Mouse (Mus musculus) ES-E14 (cell line): ENCODE measurements around the gene Aldh3b3. TPM values are rescaled to one million over a fixed set of nuclear protein-coding genes. Genes with fewer than 3 reads are reported as not detected.

ENCODE experiments used
- DNase-seq: peaks from one replicate; pipeline ENCODE4 v3.0.0-alpha.2; 2013; ENCODE audit warnings: low read depth, low spot score
- H3K27ac ChIP-seq: 2 replicates; pipeline ENCODE4 v1.5.1; 2012; ENCODE audit warnings: low read depth, mild to moderate bottlenecking, low read length, moderate library complexity, mixed read lengths; ENCODE audit not compliant: poor library complexity, insufficient read depth, severe bottlenecking
- H3K36me3 ChIP-seq: 2 replicates; pipeline ENCODE4 v1.6.1; 2012; ENCODE audit warnings: mild to moderate bottlenecking, low read length, moderate library complexity, mixed read lengths; ENCODE audit not compliant: control insufficient read depth, poor library complexity, insufficient read depth, severe bottlenecking
- H3K4me1 ChIP-seq, 2 experiments: fragments of 150-350 bp in 1 of 2; sonication (generic) in 1 of 2; 2 replicates each; pipeline ENCODE4 v1.6.1; 2012; ENCODE audit warnings: low read length in 2 of 2, mild to moderate bottlenecking in 1 of 2, mixed read lengths in 1 of 2; ENCODE audit not compliant: control insufficient read depth in 2 of 2, insufficient read depth in 2 of 2, poor library complexity in 1 of 2
- H3K4me3 ChIP-seq, 2 experiments: fragments of 150-350 bp in 1 of 2; sonication (generic) in 1 of 2; 2 replicates each; pipeline ENCODE4 v1.5.1; 2012; ENCODE audit warnings: low read length in 2 of 2, low read depth in 1 of 2, mild to moderate bottlenecking in 1 of 2, mixed read lengths in 1 of 2; ENCODE audit not compliant: insufficient read depth in 1 of 2, poor library complexity in 1 of 2, severe bottlenecking in 1 of 2
- H3K9ac ChIP-seq: 2 replicates; pipeline ENCODE4 v1.6.1; 2012; ENCODE audit warnings: low read depth, mild to moderate bottlenecking, low read length, mixed read lengths; ENCODE audit not compliant: poor library complexity, insufficient read depth, severe bottlenecking
- H3K9me3 ChIP-seq: fragments of 150-350 bp; sonication (generic); 2 replicates; pipeline ENCODE4 v1.6.1; 2012; ENCODE audit warnings: low read depth, mild to moderate bottlenecking, low read length; ENCODE audit not compliant: control insufficient read depth, insufficient read depth
- CHD2 ChIP-seq: IDR thresholded peaks from 2 replicates; pipeline ENCODE4 v1.6.1; 2014; ENCODE audit warnings: mild to moderate bottlenecking, low read depth, low read length, inconsistent platforms
- HCFC1 ChIP-seq: IDR thresholded peaks from 2 replicates; pipeline ENCODE4 v1.6.1; 2012; ENCODE audit warnings: low read length, inconsistent platforms, borderline replicate concordance; ENCODE audit not compliant: insufficient read depth
- MAFK ChIP-seq: IDR thresholded peaks from 2 replicates; pipeline ENCODE4 v1.6.1; 2014; ENCODE audit warnings: mild to moderate bottlenecking, low read depth, low read length, inconsistent platforms; ENCODE audit not compliant: insufficient read depth
- ZC3H11A ChIP-seq: IDR thresholded peaks from 2 replicates; pipeline ENCODE4 v1.6.1; 2012; ENCODE audit warnings: low read depth, mild to moderate bottlenecking, inconsistent platforms, low read length, borderline replicate concordance
- ZNF384 ChIP-seq: IDR thresholded peaks from 2 replicates; pipeline ENCODE4 v1.6.1; 2012; ENCODE audit warnings: low read depth, low read length, inconsistent platforms
- in situ Hi-C, 2 experiments: fragments of 600-800 bp; cut with MboI; formaldehyde crosslinking; loops; one replicate each; pipeline ENCODE4 v1.15.1; 2025; ENCODE audit warnings: low sequenced_read_pairs in 2 of 2, inconsistent platforms in 1 of 2; ENCODE audit not compliant: unreplicated experiment in 2 of 2
- total RNA-seq: library from RNA; depleted of rRNA; stranded (reverse); fragments of 300-350 nt; gene quantifications from 2 replicates; pipeline ENCODE4 v1.2.3, GENCODE M21; 2012; rRNA removed

Aldh3b3 gene
- not detected in 2 replicates for total RNA-seq

DNA sequence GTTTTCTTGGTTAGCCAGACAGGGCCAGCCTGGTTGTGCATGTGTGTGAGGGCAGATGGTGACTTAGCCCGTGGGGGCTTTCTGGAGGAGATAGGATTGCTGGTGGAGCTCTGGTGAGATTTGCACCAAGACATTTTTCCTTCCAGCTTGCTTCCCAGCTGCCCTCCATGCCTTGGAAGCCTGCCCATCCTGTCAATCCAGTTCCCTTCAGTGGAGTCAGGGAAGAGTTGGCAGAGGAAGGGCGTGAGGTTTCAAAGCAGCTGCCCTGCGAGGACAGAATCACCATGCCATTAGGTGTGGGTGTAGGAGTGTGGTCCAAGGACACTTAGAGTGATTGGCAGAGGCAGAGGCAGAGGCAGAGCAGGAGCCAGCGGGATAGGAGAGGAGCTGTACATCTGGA is at the start of gene Aldh3b3:
Aldh3b3 (plus strand) TSS at position 176 of the 400 bp plus-strand sequence.
- Histone ChIP-seq H3K4me1 (no peaks in the 10 kb centered on the region), H3K9me3 (no peaks in the 10 kb centered on the region), H3K36me3 (no peaks in the 10 kb centered on the region), H3K4me3 (no peak within 1 kb of the TSS), H3K9ac (no peak within 1 kb of the TSS), H3K27ac (peak within 1 kb of the TSS; percentile 5; the same call in 1 of the 2 replicates)
- DNase-seq = no peak
- no peak for TF ChIP-seq CHD2
- no peak for TF ChIP-seq MAFK
- TF ChIP-seq ZC3H11A = no peak
- TF ChIP-seq HCFC1 = no peak
- no peak for TF ChIP-seq ZNF384
- in situ Hi-C loops = no loop called here

DNA sequence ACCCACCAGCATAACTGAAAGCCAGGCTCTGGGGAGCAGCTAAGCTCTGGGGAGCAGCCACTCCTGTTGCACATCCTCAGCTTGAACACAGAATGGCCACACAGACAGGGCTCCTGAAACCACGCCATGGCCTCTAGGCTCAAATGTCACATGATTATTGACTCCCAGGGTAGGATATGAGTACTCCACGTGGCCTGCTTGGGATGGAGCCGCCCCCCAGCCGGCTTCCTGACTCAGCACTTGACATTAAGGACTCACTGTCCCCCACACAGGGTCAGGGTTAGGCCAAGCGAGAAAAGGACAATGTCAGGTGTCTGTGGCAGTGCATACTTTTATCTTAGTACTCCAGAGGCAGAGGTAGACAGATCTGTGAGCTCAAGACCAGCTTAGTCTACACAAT is 48.2 kb upstream of the Aldh3b3 start:
- DNase-seq = no peak
- no peak overlapping the region for H3K4me3 ChIP-seq
- no peak overlapping the region for H3K9ac ChIP-seq
- H3K36me3 ChIP-seq = peaks cover 18% of the 10 kb centered on the region
- H3K27ac ChIP-seq = no peak overlapping the region
- TF ChIP-seq ZNF384 = no peak
- no peak for TF ChIP-seq ZC3H11A
- no peak for TF ChIP-seq CHD2
- TF ChIP-seq MAFK = no peak
- no peak for TF ChIP-seq HCFC1
- no peaks in the 10 kb centered on the region for H3K9me3 ChIP-seq
- in situ Hi-C loops = no loop called here
- H3K4me1 ChIP-seq = peaks cover 0 to 21% of the 10 kb centered on the region in 2 experiments; a peak in 2 of 4 replicates

DNA sequence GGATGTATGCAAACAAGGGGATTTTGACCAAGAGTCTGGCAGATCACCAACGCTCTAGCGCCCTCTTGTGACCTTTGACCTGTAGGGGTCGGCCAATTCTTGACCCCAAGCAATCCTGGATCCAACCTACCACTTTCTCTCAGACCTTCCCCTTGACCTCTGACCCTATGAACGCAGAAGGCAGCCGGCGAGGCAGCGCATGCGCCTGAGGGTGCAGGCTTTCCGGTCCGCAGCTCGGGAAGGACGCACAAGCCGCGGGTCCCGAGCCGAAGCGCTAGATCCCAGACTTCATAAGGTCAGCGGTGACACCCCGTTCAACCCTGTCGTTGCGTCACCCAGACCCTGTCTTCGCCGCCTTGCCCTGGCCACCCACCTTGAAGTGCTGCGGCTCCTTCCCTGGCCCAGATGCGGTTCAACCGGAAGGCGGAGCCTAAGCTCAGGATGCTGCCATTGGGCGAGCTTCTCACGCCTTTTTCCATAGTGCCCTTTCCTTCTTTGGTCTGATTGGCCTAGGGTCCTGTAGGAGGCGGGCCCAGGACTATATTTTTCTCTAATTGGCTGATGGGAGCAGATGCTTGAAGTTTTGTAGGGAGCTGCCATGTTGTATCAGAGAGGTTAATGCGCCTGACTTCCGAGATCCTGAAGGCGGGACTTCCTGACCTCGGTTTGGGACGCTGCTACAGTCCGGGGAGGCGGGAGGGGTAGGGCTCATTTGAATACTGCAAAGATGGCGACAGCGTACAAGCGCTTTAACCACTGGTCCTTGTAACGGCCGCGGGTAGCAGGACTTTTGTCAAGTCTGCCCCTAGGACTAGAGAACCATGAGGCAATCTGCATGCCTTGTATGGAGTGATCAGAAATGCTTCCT is 45.9 kb upstream of the Aldh3b3 start, which contains the start of gene Ndufs8:
Ndufs8 (minus strand) TSS at position 438 of the 868 bp plus-strand sequence.
- peak within 1 kb of the TSS; percentile 90 for H3K27ac ChIP-seq
- peak; percentile 95 for DNase-seq

DNA sequence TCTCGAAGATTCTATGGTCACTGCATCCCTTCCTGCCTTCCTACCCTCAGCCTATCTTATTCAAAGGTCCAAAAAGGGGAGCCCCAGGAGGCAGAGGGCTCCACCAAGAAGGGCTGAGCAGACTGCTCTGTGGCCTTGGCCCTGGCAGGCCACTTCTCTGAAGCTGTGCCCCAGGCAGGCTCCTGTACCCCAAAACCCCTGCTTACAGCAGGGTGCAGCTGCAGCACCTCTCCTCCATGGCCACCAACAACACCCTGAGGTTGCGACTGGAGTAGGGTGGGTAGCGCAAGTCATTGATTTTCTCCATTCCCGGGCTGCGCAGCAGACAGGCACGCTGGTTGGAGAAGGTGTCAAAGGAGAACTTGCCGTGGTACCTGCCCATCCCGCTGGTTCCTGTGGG is 44.8 kb upstream of the Aldh3b3 start:
- in situ Hi-C loops = no loop called here

More for the DNA sequence above, 45.9 kb upstream of the Aldh3b3 start, which contains the start of gene Ndufs8:
- H3K4me3 ChIP-seq = peak within 1 kb of the TSS; percentile 84 to 96
- no peaks in the 10 kb centered on the region for H3K9me3 ChIP-seq
- in situ Hi-C loops = no loop called here
- peaks cover 18% of the 10 kb centered on the region for H3K36me3 ChIP-seq
- TF ChIP-seq ZNF384 (no peak), HCFC1 (peak; percentile 65; the same call in 1 of the 2 replicates), MAFK (no peak), CHD2 (peak; percentile 81), ZC3H11A (0 out of 2 replicates have a peak, but pooled peaks have one; percentile 2)
- H3K4me1 ChIP-seq = peaks cover 0 to 8% of the 10 kb centered on the region in 2 experiments; a peak in 1 of 4 replicates
- H3K9ac ChIP-seq = peak within 1 kb of the TSS; percentile 93

More for the DNA sequence above, 44.8 kb upstream of the Aldh3b3 start:
- Histone ChIP-seq H3K4me1 (peaks cover 0 to 4% of the 10 kb centered on the region in 2 experiments; a peak in 1 of 4 replicates), H3K9ac (peak overlapping the region; percentile 82), H3K36me3 (peaks cover 13% of the 10 kb centered on the region), H3K4me3 (peak overlapping the region; percentile 76 to 78), H3K27ac (0 out of 2 replicates have a peak overlapping the region, but pooled peaks have one; percentile 2), H3K9me3 (no peaks in the 10 kb centered on the region)
- no peak for TF ChIP-seq ZC3H11A
- no peak for TF ChIP-seq ZNF384
- TF ChIP-seq HCFC1 = no peak
- TF ChIP-seq MAFK = no peak
- TF ChIP-seq CHD2 = no peak
- DNase-seq = no peak
